Mouse (Mus musculus) forebrain, embryonic 11.5 days (tissue): ENCODE measurements around the gene Il27ra. TPM values are rescaled to one million over a fixed set of nuclear protein-coding genes. Genes with fewer than 3 reads are reported as not detected.

Experiments
- ATAC-seq: fragments of 200-750 bp; cut with Nextera tagmentation; replicated peaks from 2 replicates; pipeline ENCODE4 v1.8.0; 2017; ENCODE audit warnings: moderate TSS enrichment; ENCODE audit not compliant: low FRiP score
- DNase-seq: peaks from one replicate; pipeline ENCODE4 v3.0.0-alpha.2; 2017; ENCODE audit warnings: low spot score
- H3K27ac ChIP-seq: fragments of 300-500 bp; sonication (generic); 2 replicates; pipeline ENCODE4 v1.5.1; 2014; ENCODE audit warnings: low read depth, low read length
- H3K27me3 ChIP-seq: fragments of 300-500 bp; sonication (generic); 2 replicates; pipeline ENCODE4 v1.6.1; 2014; ENCODE audit warnings: mild to moderate bottlenecking, low read length, mixed read lengths; ENCODE audit not compliant: control insufficient read depth, insufficient read depth
- H3K36me3 ChIP-seq: fragments of 300-500 bp; sonication (generic); 2 replicates; pipeline ENCODE4 v1.6.1; 2014; ENCODE audit warnings: mild to moderate bottlenecking, low read length, moderate library complexity, mixed read lengths; ENCODE audit not compliant: control insufficient read depth, insufficient read depth
- H3K4me1 ChIP-seq: fragments of 300-500 bp; sonication (generic); replicated peaks from 2 replicates; pipeline ENCODE4 v1.6.1; 2014; ENCODE audit warnings: low read length, mixed read lengths; ENCODE audit not compliant: control insufficient read depth, insufficient read depth
- H3K4me2 ChIP-seq: fragments of 300-500 bp; sonication (generic); 2 replicates; pipeline ENCODE4 v1.6.1; 2014; ENCODE audit warnings: low read depth, mild to moderate bottlenecking, low read length, moderate library complexity, mixed read lengths; ENCODE audit not compliant: severe bottlenecking
- H3K4me3 ChIP-seq: fragments of 300-500 bp; sonication (generic); 2 replicates; pipeline ENCODE4 v1.5.1; 2014; ENCODE audit warnings: low read depth, low read length
- H3K9ac ChIP-seq: fragments of 300-500 bp; sonication (generic); 2 replicates; pipeline ENCODE4 v1.6.1; 2014; ENCODE audit warnings: low read length
- H3K9me3 ChIP-seq: fragments of 300-500 bp; sonication (generic); 2 replicates; pipeline ENCODE4 v1.6.1; 2016; ENCODE audit warnings: low read length, mixed read lengths; ENCODE audit not compliant: control insufficient read depth
- WGBS: fragments of 180-500 bp; shearing (Covaris S2); extraction: QIAGEN DNeasy Blood & Tissue Kit; methylation state at CpG from one replicate; pipeline ENCODE4 v1.1.7; 2014; 5-methylcytosine and 5-hydroxymethylcytosine counted together
- polyA plus RNA-seq: library from polyadenylated mRNA; unstranded; fragments of >200 nt; fragmentation: Nextera tagmentation; extraction: Ambion mirVana; gene quantifications from 2 replicates; pipeline ENCODE4 v1.2.1, GENCODE M21; 2014

Gene Il27ra
- polyA plus RNA-seq, 1 experiment from 2014 or later = 0.24 TPM

- no peak overlapping the region for H3K9ac ChIP-seq
- 9% methylated on average over 5 of the region's 5 CpGs for WGBS
- no peaks in the 10 kb centered on the region for H3K9me3 ChIP-seq
- peak; percentile 30; the same call in 1 of the 2 replicates for ATAC-seq
- H3K4me2 ChIP-seq = no peak overlapping the region
- H3K27ac ChIP-seq = no peak overlapping the region
- H3K36me3 ChIP-seq = no peaks in the 10 kb centered on the region
- 0 out of 2 replicates have a peak, but pooled peaks cover 8% of the 10 kb centered on the region for H3K4me1 ChIP-seq
- peaks cover 30% of the 10 kb centered on the region for H3K27me3 ChIP-seq
- DNase-seq = peak; percentile 91
- H3K4me3 ChIP-seq = no peak overlapping the region
These were observed 3.3 kb downstream of the Il27ra start for GRCm38 (mm10) chr8:84039050-84039449.

DNA sequence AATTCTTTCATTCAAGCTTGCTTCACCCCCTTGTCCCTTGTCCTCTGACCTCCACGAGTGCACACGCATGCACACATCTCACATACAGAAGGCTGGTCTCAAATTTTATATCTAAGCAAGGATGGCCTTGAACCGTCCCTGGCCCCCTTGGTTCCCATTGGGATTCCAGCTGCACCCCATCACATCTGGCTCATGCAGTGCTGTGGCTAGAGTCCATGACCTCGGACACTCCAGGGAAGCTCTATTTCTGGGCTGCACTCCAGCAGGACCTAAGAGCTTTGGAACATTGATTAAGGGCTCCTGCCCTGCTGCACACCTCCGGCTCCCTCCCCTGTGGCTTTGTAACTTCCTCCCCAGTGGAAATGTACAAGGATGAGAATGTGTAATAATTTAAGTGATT is 4.4 kb downstream of the Il27ra start:
- Histone ChIP-seq H3K4me3 (no peak overlapping the region), H3K27me3 (peaks cover 20% of the 10 kb centered on the region), H3K4me1 (0 out of 2 replicates have a peak, but pooled peaks cover 8% of the 10 kb centered on the region), H3K9ac (no peak overlapping the region), H3K36me3 (no peaks in the 10 kb centered on the region), H3K4me2 (no peak overlapping the region), H3K27ac (no peak overlapping the region), H3K9me3 (no peaks in the 10 kb centered on the region)
- no peak for ATAC-seq
- no peak for DNase-seq
- WGBS = 88% methylated on average over 5 of the region's 5 CpGs

DNA sequence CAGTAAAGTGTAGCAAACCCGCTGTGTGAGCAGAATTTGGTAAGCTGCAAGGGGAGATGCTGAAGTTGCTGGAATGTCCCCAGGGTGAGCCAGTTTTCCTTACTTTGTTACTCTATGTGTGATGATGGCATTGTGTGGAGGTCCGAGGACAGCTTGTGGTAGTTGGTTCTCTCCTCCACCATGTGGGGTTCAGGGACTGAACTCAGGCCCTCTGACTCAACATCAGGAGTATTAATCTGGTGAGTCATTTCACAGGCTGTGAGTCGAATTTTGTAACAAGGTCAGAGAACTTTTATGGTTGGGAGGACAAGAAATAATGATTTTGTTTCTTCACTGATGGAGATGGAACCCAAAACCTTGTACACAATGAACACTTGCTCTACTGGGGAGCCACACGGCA is 9.6 kb downstream of the Il27ra start:
- peaks cover 5% of the 10 kb centered on the region for H3K27me3 ChIP-seq
- H3K36me3 ChIP-seq = no peaks in the 10 kb centered on the region
- no peaks in the 10 kb centered on the region for H3K9me3 ChIP-seq
- H3K9ac ChIP-seq = no peak overlapping the region
- 79% methylated on average over 4 of the region's 4 CpGs for WGBS
- no peak overlapping the region for H3K4me2 ChIP-seq
- H3K27ac ChIP-seq = no peak overlapping the region
- DNase-seq (no peak), ATAC-seq (no peak)
- no peaks in the 10 kb centered on the region for H3K4me1 ChIP-seq
- H3K4me3 ChIP-seq = no peak overlapping the region

DNA sequence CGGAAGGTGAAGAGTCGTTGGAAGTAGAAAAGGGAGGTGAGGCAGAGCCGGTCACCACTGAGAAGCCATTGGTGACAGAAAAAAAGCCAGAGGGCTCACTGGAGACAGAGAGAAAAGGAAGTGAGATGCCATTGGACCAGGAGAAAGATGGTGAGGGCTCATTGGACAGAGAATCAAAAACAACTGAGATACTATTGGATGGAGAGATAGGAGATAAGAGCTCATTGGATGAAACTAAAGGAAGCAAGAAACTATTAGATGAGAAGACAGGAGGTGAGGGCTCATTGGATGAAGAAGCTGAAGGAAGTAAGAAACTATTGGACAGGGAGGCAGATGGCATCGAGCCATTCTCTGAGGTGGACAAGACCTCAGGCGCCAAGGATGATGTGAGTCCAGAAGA is 13.1 kb downstream of the Il27ra start:
- no peak overlapping the region for H3K27ac ChIP-seq

DNA sequence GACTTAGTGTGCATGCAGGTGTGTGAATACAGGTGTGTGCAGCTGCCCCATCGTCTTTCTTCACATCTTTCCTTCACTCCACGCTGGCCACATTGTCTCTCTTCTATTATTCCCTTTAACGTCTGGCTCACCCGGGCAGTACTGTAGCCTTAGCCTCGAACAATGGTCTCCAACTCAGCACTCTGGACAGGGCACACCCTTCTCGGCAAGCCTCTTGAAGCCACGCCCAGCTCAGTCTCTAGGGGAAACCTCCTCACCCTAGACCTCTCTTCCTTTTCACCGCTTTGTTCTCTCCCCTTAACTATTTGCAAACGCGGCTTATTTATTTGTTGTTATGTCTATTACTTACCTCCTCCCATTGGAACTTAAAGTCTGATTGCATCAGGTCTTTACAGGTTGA is 14.9 kb downstream of the Il27ra start:
- Histone ChIP-seq H3K36me3 (no peaks in the 10 kb centered on the region), H3K4me2 (no peak overlapping the region), H3K4me1 (no peaks in the 10 kb centered on the region), H3K9ac (no peak overlapping the region), H3K27ac (no peak overlapping the region), H3K9me3 (no peaks in the 10 kb centered on the region), H3K27me3 (peaks cover 16% of the 10 kb centered on the region), H3K4me3 (no peak overlapping the region)
- WGBS = 15% methylated on average over 10 of the region's 10 CpGs
- ATAC-seq (no peak), DNase-seq (peak; percentile 46)

More for the DNA sequence above, 13.1 kb downstream of the Il27ra start:
- no peak overlapping the region for H3K4me2 ChIP-seq
- H3K27me3 ChIP-seq = peaks cover 16% of the 10 kb centered on the region
- no peak overlapping the region for H3K9ac ChIP-seq
- no peaks in the 10 kb centered on the region for H3K4me1 ChIP-seq
- no peaks in the 10 kb centered on the region for H3K36me3 ChIP-seq
- DNase-seq (no peak), ATAC-seq (no peak)
- H3K9me3 ChIP-seq = no peaks in the 10 kb centered on the region
- H3K4me3 ChIP-seq = no peak overlapping the region
- WGBS = 93% methylated on average over 5 of the region's 5 CpGs

DNA sequence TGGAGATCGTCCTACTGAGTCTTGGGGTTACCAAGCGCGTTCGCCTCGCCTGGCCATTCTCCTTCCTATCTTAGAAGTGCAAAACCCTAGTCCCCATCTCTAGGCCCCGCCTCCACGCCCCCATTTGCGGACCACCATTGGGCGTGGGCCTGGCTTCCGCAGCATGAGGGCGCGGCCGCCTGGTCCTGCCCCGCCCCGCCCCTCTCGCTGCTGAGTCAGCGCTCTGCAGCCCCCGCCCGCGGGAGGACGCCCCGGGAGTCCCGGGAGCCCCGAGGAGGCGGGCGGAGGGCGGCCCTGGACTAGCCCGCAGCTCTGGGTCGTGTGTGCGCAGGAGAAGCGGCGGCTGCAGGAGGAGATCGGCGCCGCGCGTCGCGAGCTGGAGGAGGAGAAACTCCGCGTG is 16.5 kb downstream of the Il27ra start:
- Histone ChIP-seq H3K4me1 (0 out of 2 replicates have a peak, but pooled peaks cover 3% of the 10 kb centered on the region), H3K4me2 (peak overlapping the region; percentile 61), H3K4me3 (peak overlapping the region; percentile 34), H3K36me3 (no peaks in the 10 kb centered on the region), H3K27me3 (peaks cover 22% of the 10 kb centered on the region), H3K27ac (no peak overlapping the region), H3K9ac (peak overlapping the region; percentile 41; the same call in 1 of the 2 replicates), H3K9me3 (no peaks in the 10 kb centered on the region)
- ATAC-seq (peak; percentile 80), DNase-seq (peak; percentile 86)
- 1% methylated on average over 41 of the region's 41 CpGs for WGBS

- H3K27me3 ChIP-seq = peaks cover 25% of the 10 kb centered on the region
- H3K4me1 ChIP-seq = 0 out of 2 replicates have a peak, but pooled peaks cover 3% of the 10 kb centered on the region
- no peak overlapping the region for H3K4me2 ChIP-seq
- no peak overlapping the region for H3K9ac ChIP-seq
- no peak overlapping the region for H3K4me3 ChIP-seq
- DNase-seq (peak; percentile 85), ATAC-seq (no peak)
- H3K9me3 ChIP-seq = no peaks in the 10 kb centered on the region
- H3K36me3 ChIP-seq = no peaks in the 10 kb centered on the region
- H3K27ac ChIP-seq = no peak overlapping the region
- 11% methylated on average over 10 of the region's 10 CpGs for WGBS
These were observed 18.2 kb downstream of the Il27ra start for GRCm38 (mm10) chr8:84024171-84024570.

DNA sequence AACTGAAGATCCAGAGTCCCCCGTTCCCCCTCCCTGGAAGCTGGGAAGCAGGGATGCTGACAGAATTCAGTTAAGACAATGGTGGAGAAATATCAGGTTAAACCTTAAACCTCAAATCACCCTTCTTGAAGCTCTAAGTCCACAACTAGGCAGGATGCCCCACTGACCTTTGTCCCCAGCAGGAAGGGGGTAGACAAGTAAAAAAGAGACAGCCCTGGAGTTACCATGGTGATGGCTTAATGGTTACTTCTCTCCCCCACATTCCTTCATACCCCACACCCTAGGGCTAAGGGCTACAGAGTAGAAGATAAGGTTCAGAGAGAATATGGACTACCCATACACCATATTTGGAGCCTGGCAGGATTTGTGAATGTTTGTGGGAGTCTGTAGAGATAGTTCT is 18.8 kb downstream of the Il27ra start:
- no peak for ATAC-seq
- no peaks in the 10 kb centered on the region for H3K36me3 ChIP-seq
- no peaks in the 10 kb centered on the region for H3K9me3 ChIP-seq
- H3K27ac ChIP-seq = no peak overlapping the region
- 72% methylated on average over 1 of the region's 1 CpGs for WGBS
- H3K4me2 ChIP-seq = no peak overlapping the region
- H3K9ac ChIP-seq = no peak overlapping the region
- no peak for DNase-seq
- H3K27me3 ChIP-seq = peaks cover 25% of the 10 kb centered on the region
- H3K4me3 ChIP-seq = no peak overlapping the region
- H3K4me1 ChIP-seq = 0 out of 2 replicates have a peak, but pooled peaks cover 3% of the 10 kb centered on the region

DNA sequence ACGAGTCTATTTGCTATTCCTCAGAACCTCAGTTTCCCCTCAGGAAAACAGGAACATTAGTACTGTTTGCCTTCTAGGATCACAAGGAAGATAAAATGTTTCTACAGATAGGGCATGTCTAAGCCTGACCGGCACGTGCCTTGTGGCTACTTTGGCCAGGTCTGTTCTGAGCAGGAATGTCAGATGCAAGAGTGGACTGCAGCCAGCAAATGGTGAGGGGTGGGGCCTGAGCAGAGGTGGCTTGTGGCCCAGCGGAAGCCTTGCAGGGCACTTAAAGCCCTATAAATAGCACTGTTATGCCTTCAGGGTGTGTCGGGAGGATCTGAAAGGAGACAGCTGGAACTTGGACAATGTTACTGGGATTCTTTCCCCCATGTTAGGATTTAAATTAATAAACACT is 19.3 kb downstream of the Il27ra start:
- no peak overlapping the region for H3K27ac ChIP-seq
- WGBS = 64% methylated on average over 5 of the region's 5 CpGs

More for the DNA sequence above, 19.3 kb downstream of the Il27ra start:
- Histone ChIP-seq H3K27me3 (peaks cover 22% of the 10 kb centered on the region), H3K4me3 (no peak overlapping the region), H3K9ac (no peak overlapping the region), H3K4me1 (0 out of 2 replicates have a peak, but pooled peaks cover 3% of the 10 kb centered on the region), H3K9me3 (no peaks in the 10 kb centered on the region), H3K4me2 (no peak overlapping the region), H3K36me3 (no peaks in the 10 kb centered on the region)
- DNase-seq (peak; percentile 45), ATAC-seq (no peak)
